Mouse (Mus musculus) embryonic fibroblast, embryonic 13.5 days (primary cell): ENCODE results near the gene Phf11c.

Source experiments
- CTCF ChIP-seq: IDR thresholded peaks from 2 replicates; pipeline ENCODE4 v1.5.1; 2011; ENCODE audit warnings: mild to moderate bottlenecking, control low read depth, low read length, moderate library complexity, borderline replicate concordance; ENCODE audit not compliant: insufficient read depth
- POLR2A ChIP-seq: IDR thresholded peaks from 2 replicates; pipeline ENCODE4 v1.6.1; 2011; ENCODE audit warnings: low read depth, mild to moderate bottlenecking, control low read depth, low read length, moderate library complexity

- TF ChIP-seq CTCF (no peak), POLR2A (no peak)
Measured at GRCm38 (mm10) chr14:59366386-59367105, 28.6 kb downstream of the Phf11c start.
